17 mouse cellular contexts compared by ENCODE assay signal in genomic region chr2:84383828-84384227, GRCm38 (mm10).
"Had no signal": no experiment of that assay in that cellular context is flagged by ENCODE, and none has a peak within 500 bp of the region (broad histone marks: within the 10 kb centered on the region; RNA-seq: fewer than 3 reads in every experiment).

No protein-coding gene starts in this region.

- H3K4me1 ChIP-seq: neural tube, embryonic 12.5 days had no signal

- H3K4me3 ChIP-seq: kidney, embryonic 15.5 days; limb, embryonic 13.5 days; liver, embryonic 13.5 days; midbrain, embryonic 10.5 days; neural tube, embryonic 12.5 days; stomach, embryonic 15.5 days had no signal

- ATAC-seq: intestine, embryonic 16.5 days had no signal

- H3K27ac ChIP-seq: kidney, embryonic 15.5 days; limb, embryonic 13.5 days; liver, embryonic 13.5 days; midbrain, embryonic 10.5 days; neural tube, embryonic 12.5 days; stomach, embryonic 15.5 days had no signal

- H3K9me3 ChIP-seq: kidney, embryonic 15.5 days; limb, embryonic 13.5 days; liver, embryonic 13.5 days; midbrain, embryonic 10.5 days; neural tube, embryonic 12.5 days; stomach, embryonic 15.5 days had no signal

- H3K9ac ChIP-seq: kidney, embryonic 15.5 days; limb, embryonic 13.5 days; liver, embryonic 13.5 days; lung, embryonic 14.5 days; neural tube, embryonic 12.5 days; stomach, embryonic 15.5 days had no signal

- H3K36me3 ChIP-seq: kidney, embryonic 15.5 days; limb, embryonic 13.5 days; liver, embryonic 13.5 days; midbrain, embryonic 10.5 days; neural tube, embryonic 12.5 days; stomach, embryonic 15.5 days had no signal

- H3K4me2 ChIP-seq: kidney, embryonic 15.5 days; limb, embryonic 13.5 days; liver, embryonic 13.5 days; lung, embryonic 14.5 days; neural tube, embryonic 12.5 days; stomach, embryonic 15.5 days had no signal

- H3K27me3 ChIP-seq: kidney, embryonic 15.5 days; limb, embryonic 13.5 days; liver, embryonic 13.5 days; neural tube, embryonic 12.5 days; stomach, embryonic 15.5 days had no signal

- DNase-seq: kidney, adult 2 months; kidney, postnatal 14 days; left cerebral cortex, postnatal 4 days; liver, embryonic 13.5 days; lung, embryonic 14.5 days; lung, postnatal 14 days; midbrain, embryonic 14.5 days; retina, postnatal 1 day; right cerebral cortex, postnatal 4 days; spleen, adult 18-20 months; thymus, postnatal 36 days had no signal
